Mouse (Mus musculus): ENCODE measurements at regions not wholly inside any gene's neighbourhood (a gene's known extent, or its start where the extent isn't known, plus 50 kb on each side); places are given as distances from the start of the nearest gene placed in this dataset.

DNA sequence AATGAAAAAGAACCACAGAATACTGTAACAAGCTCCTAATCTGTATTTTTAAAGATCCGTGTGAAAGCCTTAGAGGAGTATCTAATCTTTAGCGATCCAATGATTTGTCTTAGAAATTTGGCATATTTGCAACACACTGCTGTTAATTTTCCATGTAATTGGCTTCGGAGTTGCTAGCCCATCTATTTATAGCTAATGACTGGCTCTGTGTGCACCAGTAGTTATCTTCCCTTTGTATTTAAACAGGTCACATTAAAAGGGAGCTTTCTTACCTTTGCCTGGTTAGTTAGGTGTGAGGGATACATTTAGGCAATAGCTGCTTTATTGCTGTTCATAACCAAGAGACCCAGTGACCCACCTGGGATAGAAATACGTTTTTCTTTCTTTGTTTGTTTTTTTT lies 256.3 kb upstream of the Mme start:
- no peak for DNase-seq (ENCODE audit: extremely low spot score in 1 of 2, low spot score in 2 of 2)
- intact Hi-C loops (cut with DNase I): no loop called here

DNA sequence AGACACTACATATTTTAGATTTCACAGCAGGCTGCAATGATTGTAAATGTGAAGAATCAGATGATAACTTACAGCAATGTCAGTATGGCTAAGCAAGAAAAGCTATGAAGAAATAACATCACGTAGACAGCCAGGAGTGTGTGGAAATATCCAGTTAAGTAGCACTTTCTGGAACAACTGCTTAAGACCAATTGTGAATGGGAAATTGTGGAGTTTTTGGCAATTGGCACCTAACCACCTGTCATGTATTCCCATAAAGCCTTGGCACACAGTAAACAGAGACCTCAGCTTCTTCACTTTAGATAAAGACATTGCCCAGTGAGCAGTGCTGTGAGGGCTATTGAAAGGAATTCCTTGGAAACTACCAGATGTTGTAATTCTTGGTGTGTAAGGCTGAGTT lies 264.4 kb upstream of the Mme start:
- DNase-seq (ENCODE audit: extremely low spot score in 1 of 2, low spot score in 2 of 2): no peak
- intact Hi-C loops (cut with DNase I): no loop called here

DNA sequence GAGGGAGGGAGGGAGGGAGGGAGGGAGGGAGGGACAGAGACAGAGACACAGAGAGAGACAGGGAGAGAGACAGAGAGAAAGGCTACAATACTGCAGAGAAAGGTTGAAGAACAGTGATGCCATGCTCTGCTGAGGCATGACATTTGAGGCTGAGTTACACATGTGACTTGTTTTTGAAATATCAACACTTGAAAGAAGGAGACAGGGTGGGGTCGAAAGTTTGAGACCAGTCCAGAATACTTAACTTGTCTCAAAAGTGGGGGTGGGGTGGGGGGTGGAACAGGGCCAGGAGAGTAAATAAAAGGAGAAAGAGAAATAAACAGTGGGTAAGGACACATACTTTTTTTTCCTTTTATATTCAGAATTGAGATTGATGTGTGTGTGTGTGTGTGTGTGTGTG lies 278.1 kb upstream of the Mme start:
- intact Hi-C loops (cut with DNase I): no loop called here

DNA sequence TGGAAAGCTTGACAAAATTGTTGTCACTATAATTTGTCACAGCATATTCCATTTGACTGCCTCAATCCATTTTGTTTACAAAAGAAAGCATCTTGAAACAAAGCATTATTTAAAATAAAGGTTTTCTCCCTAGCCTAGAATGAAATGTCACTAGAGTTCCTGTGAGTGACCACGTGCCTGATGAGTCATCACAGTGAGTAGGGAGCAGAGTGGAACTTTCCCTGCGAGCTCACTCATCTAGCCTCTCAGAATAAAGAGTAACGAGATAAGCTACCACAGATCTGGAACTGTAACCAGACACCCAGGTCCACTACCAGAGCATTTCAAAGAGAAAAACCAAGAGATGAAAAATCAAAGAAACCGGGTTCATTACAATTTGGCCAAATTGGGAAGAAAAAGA lies 278.7 kb upstream of the Mme start:
- no peak for DNase-seq (ENCODE audit: extremely low spot score in 1 of 2, low spot score in 2 of 2)
- intact Hi-C loops (cut with DNase I): no loop called here

More for the DNA sequence above, 278.1 kb upstream of the Mme start:
- no peak for DNase-seq (ENCODE audit: extremely low spot score in 1 of 2, low spot score in 2 of 2)

DNA sequence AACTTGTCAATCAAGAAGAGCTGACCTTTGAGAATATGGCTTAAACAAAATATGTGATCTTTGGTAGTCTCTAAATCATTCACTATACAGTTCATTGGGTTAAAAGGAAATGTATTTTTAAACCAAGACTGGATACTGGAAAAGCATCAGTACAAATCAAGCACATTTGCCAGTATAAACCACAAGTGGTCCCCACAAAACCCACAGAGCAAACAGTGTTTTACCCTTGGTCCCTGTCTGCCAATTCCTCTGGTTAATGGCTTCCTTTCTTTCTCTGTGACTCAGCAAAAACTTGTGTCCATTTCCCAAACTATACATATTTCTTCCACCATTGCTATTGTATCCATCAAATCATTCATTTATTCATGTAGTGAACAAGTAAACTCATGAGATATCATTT lies 296.0 kb upstream of the Mme start:
- no peak for DNase-seq (ENCODE audit: extremely low spot score in 1 of 2, low spot score in 2 of 2)
- intact Hi-C loops (cut with DNase I): no loop called here

DNA sequence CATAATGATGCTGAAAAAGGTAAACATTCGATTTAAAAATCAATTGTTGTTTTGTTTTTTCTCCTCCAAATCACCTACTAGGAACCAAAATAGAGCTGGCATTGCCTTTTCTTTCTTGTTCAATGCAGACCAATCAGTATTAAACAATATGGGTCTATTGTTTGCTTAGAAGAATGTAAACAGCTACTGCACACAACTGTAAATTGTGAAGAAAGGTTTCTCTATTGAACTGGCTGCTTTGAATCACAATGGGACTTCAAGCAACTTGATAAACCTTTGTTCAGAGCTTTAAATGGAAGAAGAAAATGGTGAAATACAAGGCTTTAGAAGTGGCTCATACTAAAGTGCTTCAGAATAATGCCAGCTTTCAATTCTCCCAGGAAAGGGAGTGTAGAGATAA lies 302.7 kb upstream of the Mme start:
- intact Hi-C loops (cut with DNase I): no loop called here
- no peak for DNase-seq (ENCODE audit: extremely low spot score in 1 of 2, low spot score in 2 of 2)

DNA sequence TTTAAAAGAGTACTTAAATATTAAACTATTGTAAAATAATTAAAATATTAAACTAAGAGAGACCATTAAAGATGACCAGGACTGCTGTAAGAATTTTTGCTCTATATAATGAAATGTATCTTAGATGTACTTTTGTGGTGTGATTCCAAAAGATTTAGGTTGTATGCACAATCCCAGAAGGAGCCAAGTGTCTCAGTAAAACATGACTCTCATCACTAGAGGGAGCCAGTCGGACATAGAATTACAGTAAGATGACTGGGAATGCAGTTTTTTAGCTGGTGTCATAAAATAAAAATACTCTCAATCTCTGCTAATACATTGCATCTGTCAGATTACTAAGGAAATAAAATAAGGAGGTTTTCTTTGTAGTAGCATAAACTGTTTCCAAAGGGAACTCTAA lies 316.9 kb upstream of the Mme start:
- DNase-seq (ENCODE audit: extremely low spot score in 1 of 2, low spot score in 2 of 2): peak in 1 of 2 experiments; percentile 43

DNA sequence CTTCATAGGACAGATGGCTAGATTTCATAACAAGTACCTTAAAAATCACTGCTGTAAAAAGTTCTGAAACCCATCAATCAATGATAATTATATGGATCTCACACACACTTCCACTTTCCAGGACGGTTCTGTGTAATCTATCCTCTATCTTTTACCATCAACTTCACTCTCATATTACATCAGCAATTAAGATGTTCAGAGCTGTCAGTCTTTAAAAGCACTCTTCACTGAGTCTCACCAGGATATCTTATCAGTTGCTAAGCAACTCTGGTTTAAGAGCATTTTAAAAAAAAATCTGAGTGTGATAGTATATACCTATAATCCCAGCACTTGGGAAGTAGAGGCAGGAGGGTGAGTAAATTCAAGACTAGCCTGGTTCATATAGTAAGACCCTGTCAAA lies 312.0 kb upstream of the Gpr149 start:
- intact Hi-C loops (cut with DNase I): no loop called here
- no peak for DNase-seq (ENCODE audit: extremely low spot score in 1 of 2, low spot score in 2 of 2)

More for the DNA sequence above, 316.9 kb upstream of the Mme start:
- intact Hi-C loops (cut with DNase I): loop anchor here (10.0 kb wide), 3 partner anchors 370 to 940 kb away; no protein-coding TSS in a partner anchor

DNA sequence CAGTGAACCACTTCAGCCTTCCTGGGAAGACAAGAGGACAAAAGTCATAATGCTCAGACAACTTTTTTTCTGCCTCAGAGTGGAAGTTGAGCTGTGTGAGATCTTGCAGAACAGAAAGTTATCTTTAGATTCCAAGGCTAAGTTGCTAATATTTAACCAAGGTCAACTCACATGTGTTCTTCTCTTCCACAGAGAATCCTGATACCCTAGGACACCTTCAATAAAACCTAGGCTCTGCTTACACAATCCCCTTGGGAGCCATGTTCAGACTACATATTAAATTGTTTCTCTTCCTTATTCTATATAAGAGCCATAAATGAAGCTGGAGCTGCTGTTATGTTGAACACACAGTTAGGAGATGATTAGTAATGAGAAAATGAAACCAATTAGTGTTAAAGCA lies 280.2 kb upstream of the Gpr149 start:
- DNase-seq (ENCODE audit: extremely low spot score in 1 of 2, low spot score in 2 of 2): no peak
- intact Hi-C loops (cut with DNase I): no loop called here

DNA sequence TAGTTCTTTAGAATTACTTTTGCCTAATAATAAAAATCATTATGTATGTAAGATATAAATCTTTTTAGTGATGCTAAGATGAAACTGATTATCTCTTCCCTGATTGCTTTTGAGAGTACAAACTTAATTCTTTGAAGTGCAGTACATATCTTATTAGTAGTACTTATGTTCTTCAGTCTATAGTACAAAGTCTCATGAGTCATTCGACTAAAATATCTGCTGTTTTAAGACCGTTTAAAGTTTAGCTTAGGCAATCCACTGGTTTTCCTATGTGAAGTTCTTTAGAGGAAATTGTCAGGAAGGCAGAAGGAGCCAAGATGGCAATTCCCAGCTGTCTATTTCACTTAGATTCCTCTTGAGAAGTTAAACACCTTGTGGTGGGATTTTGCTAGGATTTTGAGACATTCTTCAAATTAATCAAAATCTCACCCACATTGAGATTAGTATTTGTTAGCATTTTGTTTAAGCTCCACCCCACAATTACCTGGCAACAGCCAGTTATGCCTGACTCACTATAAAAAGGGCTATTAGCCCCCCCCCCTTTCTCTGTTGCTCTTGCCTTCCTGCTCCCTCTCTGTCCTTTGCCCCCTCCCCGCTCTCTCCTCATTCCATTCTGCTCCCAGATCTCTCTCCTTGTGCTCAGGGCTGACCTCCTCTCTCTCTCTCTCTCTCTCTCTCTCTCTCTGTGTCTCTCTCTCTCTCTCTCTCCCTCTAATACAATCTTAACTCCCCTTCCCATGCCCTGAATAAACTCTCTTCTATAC lies 277.6 kb upstream of the Gpr149 start:
- DNase-seq (ENCODE audit: extremely low spot score in 1 of 2, low spot score in 2 of 2): no peak
- intact Hi-C loops (cut with DNase I): no loop called here

DNA sequence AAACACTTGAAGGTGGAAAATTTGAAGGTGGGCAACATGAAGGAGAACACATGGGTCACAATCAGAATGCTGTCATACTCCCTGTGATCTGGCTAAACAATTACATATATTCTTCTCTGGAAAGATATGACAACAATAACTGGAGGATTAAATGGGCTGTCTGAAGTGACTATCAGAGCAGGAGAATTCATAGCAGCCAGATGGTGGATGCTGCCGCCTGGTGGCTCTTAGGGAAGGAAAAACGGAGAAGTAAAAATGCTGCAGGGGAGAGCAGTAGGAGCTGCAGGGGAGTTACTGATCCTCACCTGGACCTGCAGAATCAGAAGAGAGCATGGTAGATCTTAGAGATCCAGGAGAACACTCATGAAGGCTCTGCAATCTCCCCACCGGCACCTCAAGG lies 255.8 kb upstream of the Gpr149 start:
- peak; percentile 7 to 22 for DNase-seq (ENCODE audit: extremely low spot score in 1 of 2, low spot score in 2 of 2)
- intact Hi-C loops (cut with DNase I): loop anchor here (2.0 kb wide), 1 partner anchor 334 kb away; no protein-coding TSS in a partner anchor

DNA sequence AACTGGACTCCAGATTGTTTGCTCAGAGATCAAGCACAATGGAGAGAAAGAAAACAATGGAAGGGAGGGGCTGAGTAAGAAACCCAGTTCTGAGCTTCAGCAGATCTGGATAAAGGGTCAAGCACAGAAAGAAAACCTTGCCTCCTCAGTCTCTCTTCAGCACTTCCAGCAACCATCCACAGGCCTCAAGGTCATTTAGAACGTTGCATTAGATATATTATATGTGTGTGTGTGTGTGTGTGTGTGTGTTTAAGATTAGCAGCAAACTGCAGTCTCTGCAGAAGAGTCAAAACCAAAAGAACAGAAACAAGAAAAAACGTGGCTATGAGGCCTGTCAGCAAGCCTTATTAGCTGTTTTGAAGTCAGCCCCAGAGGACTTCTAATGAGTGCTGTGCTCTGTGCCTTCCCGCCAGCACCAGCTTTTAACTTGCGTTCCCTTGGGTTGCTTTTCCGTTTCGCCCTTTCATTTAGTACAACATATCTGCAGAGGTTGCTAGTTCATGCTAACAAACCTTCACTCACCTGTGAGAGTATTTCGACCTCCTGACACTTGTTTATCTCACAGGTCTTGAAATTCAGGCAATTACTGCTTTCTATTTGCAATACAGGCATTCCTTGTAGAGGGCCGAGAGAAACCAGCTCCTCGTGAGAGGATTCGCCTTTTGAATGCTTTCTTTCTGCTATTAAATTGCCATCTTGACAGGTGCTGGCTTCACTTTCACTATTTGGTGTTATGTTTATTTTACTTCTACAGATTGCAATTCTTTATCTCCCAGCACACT lies 230.9 kb upstream of the Gpr149 start:
- no peak for DNase-seq (ENCODE audit: extremely low spot score in 1 of 2, low spot score in 2 of 2)
- intact Hi-C loops (cut with DNase I): no loop called here

DNA sequence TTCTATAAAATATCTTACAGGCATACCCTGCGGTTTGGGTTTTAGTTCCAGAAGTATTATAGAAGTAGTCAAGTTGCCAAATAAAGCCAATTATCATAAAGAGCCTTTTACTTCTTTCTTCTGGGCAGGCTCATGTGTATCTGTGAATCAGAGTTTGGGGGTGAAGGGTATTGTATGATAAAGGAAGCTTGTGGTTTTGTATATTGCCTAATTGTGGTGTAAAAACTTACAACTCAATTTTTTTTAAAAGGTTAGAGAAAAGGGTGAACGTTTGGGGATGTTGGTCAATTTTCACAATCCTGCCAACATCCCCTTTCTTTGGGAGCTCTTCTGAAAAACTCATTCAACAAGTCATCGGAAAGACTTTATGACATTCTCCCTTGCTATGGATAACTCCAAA lies 219.0 kb upstream of the Gpr149 start:
- intact Hi-C loops (cut with DNase I): no loop called here
- no peak for DNase-seq (ENCODE audit: extremely low spot score in 1 of 2, low spot score in 2 of 2)

DNA sequence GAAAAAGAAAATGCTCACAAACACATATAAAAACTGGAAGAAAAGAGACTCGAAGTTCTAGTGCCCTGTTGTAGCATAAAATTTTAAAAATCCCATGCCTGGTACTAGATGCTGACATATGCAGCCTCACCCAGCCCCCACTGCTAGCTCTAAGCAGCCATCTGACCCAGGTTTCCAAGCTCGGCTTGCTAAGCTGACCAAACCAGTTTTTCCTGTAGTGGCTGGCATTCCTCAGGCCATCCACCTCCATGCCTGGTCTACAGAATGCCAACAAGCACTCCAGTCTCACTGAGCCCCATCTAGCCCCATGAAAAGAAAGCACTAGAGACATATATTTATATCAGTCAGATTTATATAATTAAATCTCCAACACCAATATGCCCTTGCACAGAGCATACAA lies 196.1 kb upstream of the Gpr149 start:
- intact Hi-C loops (cut with DNase I): no loop called here
- no peak for DNase-seq (ENCODE audit: extremely low spot score in 1 of 2, low spot score in 2 of 2)

DNA sequence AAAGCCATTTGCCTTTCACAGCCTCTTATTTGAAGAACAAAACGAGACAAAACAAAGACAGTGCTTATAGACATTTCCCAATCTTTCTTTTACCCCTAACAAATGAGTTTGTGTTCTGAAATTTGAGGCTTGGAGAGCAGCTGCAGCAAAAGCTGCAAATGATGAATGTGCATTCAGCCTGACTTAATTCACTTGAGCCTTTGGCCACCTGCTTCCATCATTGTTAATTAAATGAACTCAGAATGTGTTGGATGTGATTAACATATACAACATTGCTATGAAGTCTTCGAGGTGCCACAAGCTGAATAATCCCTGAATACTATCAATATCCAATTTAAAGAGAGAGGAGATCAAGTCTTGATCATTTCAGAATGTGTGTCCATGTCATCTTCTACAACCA lies 181.3 kb upstream of the Gpr149 start:
- DNase-seq (ENCODE audit: extremely low spot score in 1 of 2, low spot score in 2 of 2): no peak
- intact Hi-C loops (cut with DNase I): no loop called here

Measured in left cerebral cortex, postnatal 10 days (tissue).